Mouse (Mus musculus) urinary bladder, postnatal 4 days (tissue): Measurements from ENCODE around the gene Gjd3.

Experiments
- DNase-seq, 2 experiments: peaks; one replicate each; pipeline ENCODE4 v3.0.0; 2021 to 2022; ENCODE audit warnings: low spot score in 2 of 2

Gjd3 gene

GRCm38 (mm10) chr11:98963191-98964021, 19.4 kb downstream of the Gjd3 start:
- DNase-seq: peak; percentile 89 to 91

- DNase-seq: no peak
Observed at GRCm38 (mm10) chr11:98962421-98963095, 20.3 kb downstream of the Gjd3 start.

DNA sequence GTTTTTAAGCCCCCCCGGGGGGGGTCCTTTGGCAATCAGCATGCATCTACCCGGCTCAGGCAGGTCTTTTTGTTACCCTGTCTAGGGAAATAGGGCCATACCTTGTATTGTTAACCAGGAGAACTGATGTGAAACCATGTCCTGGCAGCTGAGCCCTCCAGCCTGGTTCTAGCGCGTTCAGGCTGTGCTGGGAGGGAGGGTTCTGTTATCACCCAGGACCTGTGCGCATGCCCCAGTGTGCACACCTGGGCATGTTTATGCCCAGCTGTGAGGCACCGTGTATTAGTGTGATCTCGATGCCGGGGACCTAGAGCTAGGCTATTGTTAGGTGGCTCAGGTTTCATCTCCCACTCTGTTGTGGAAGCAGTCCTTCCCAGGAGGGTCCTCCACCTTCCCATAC, 21.1 kb downstream of the Gjd3 start:
- DNase-seq: no peak

DNA sequence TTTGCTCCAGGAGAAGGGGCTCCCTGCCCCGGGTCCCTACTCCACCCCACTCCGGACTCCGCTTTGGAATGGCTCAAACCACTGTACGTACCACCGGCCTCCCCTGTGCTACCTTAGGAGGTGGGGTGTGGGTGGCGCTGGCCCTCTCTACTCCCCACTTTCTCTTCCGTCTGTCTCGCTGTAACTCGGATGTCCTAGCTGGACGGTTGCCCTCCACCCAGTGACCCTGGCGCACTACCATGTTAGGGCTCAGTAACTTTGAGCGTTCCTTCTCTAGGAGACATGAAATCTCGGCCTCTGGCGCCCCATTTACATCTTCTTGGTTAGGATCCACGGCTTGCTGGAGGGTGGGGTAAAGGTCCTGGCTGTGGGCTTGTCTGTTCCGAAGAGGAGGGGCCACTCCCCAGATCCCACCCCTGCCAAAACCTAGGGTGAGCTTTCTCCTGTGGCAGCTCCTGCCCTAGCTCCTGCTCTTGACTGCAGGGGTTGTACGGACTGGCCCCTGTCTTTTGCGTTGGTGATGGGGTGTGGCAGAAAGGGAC, 21.7 kb downstream of the Gjd3 start:
- DNase-seq: peak in 1 of 2 experiments; percentile 35

GRCm38 (mm10) chr11:98960313-98960906, 22.4 kb downstream of the Gjd3 start:
- DNase-seq: peak; percentile 82 to 88

DNA sequence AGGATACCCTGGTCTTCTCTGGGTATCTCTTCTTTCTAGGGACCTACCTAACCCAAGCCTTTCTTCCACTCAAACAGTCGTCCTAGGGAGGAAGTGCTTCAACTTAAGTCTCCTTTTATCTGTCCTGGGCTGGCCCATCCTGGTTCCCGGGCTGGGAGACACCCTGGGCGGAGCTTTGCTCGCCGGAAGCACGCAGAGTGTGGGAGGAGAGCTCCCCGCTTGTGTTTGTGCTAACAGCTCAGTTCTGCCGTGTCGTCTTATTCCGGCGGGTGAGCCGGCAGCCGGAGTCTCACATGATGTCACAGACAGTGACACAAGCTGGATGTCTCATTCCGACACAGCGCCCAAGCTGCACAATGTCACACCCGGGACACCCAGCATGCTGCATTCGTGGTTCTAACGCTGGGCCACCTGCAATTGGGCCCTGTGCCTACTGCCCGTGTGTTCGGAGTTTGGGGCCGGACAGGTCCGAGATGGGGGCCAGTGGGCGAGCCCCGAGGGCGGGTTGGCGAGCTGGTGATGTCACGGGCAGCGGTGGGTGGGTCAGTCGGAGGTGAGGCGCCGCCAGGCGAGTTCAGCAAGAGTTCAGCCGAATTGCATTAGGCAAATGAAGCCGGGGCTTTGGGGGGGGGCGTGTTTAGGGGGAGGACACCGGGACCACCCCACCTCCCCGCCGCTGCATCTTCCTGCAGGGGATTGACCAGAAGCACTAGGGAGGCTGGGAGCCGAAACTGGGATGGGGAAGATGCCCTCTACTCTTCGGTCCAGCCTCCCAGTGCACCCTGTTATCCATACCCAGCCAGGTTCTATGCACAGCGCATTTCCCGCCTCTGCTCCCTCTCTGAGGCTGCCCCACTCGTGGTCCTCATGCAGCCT, 23.1 kb downstream of the Gjd3 start:
- DNase-seq: peak; percentile 78 to 84

DNA sequence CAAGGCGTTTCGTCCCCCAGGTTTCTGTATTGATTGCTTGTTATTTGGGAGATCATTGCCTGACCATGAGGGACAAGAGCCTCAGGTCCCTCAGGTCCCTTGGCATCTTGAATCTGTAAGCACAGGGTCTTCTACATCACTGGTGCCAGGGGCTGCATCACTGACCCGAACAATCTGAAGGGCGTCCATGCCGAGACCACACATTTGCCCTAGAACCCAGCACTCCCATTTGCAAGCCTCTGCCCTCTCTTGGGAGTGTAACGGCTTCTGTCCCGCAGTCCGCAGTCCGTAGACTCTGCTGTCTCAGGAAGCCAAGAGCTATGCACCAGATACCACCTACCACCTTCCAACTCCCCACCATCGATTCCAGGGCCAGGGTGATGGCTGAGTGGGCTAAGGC, 26.5 kb downstream of the Gjd3 start:
- DNase-seq: no peak

- DNase-seq: no peak
Observed at GRCm38 (mm10) chr11:98955707-98956235, 27.0 kb downstream of the Gjd3 start.

DNA sequence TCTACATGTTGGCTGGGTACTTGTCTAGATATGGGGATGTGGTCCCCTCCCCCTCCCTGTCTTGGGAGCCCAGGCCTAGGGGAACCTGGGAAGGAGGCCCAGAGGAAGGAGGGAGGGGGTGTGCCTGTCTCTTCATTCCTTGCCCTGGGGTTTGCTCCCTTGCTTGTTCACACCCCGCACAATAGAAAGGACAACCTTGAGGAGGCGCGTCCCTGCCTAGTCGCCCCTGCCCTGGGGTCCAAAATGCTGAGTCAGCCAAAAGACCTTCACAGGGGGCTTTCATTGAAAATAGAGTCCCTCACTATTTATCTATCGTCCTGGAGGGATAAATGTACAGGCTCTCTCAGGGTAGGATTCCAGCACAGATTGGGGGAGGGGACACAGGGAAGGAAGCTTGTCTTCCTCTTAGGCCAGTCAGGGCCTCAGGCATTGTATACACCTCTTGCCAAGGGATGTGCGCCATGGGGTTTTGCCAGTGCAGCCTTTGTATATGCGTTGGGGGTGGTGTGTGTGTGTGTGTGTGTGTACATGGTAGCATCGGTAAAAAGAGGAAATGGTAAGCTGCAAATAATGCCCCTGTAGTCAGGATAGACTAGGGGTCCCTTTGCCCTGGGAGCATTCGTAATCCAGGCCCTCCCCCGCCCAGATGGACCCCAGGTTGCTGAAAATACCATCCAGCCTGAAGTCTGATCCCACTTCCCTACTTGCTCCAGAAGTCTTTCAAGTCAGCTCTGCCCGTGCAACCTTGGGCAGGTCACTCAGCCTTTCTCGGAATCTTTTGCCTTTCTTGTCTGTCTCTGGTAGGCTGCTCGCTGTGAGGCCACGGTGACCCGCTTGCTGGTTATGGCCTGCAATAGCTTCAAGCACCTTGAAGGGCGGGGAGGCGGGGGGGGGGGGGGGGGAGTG, 27.8 kb downstream of the Gjd3 start:
- DNase-seq: no peak

GRCm38 (mm10) chr11:98954373-98954772, 28.4 kb downstream of the Gjd3 start:
- peak; percentile 84 to 86 for DNase-seq

DNA sequence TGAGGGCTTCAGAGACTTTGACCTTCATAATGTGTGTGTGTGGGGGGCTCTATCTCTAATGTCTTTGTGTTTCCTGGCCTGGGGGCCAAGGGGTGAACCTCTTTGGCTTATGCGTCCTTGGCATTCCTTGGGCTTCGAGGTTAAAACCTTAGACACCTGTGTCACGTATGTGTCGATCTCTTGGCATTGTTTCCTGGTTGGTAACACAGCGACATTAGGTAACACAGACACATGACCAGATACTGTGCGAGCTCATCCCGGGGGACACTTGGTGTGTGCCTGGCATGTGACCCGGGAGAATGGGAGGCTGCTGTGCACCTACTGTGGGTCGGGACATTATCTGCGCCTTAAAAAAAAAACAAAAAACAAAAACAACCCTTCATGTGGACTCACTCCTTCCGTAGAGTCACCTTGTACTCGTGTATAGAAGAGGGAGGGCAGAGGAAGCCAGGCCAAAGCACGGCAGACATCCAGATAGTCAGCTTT, 28.9 kb downstream of the Gjd3 start:
- no peak for DNase-seq

DNA sequence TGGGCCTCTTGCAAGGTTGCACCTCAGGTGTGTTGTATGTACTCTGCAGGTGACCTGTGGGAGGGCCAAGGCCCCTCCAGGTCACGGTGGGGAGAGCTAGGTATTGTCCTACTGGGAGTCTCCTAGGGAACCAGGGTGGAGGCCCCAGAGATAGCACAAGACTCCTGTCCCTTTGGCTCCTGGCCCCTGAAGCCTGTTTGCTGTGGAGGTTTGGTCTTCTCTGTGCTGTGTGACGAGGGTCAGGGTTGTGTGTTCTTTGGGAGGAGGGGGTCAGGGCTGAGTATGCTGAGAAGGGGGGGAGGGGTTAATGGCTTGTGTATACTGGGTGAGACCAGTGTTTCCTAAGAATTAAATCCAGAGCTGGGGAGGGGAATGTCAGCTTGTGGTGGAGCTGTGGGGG, 29.5 kb downstream of the Gjd3 start:
- DNase-seq: no peak

DNA sequence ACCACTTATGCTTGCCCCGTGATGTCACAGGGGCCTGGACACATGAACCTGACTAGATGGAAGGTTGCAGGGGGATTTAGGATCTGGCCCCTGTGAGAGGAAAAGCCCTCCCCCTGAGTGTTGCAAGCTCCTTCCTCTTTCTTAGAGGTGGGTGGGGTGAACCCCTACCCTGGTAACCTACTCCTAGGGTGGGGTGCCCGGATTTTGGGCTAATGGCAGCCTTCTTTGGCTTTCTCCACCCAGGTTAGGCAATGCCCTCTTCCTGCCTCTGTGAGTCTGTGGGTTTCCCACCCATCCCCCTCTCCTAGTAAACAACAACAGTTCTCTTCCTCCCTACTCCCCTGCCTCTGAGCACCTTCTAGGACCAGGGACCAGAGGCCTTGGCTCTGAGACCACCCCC, 30.1 kb downstream of the Gjd3 start:
- DNase-seq: no peak

DNA sequence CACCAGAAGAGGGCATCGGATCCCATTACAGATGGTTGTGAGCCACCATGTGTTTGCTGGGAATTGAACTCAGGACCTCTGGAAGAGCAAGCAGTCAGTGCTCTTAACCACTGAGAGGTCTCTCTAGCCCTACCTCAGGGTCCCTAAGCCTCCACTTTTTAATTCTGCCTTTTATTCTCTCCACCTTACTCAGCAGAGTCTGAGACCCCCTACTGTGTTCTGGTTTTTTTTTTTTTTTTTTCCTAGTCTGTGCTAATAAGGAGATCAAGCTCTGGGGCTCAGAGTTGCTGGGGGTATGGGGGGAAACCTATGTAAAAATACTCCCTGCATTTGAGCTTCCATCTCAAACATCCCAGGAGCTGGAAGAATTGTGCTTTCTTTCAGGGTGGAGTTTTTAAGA, 30.7 kb downstream of the Gjd3 start:
- no peak for DNase-seq

- DNase-seq: peak; percentile 85 to 90
Observed at GRCm38 (mm10) chr11:98951026-98951906, 31.6 kb downstream of the Gjd3 start.

GRCm38 (mm10) chr11:98950484-98950883, 32.3 kb downstream of the Gjd3 start:
- no peak for DNase-seq

GRCm38 (mm10) chr11:98949958-98950460, 32.8 kb downstream of the Gjd3 start:
- DNase-seq: no peak

- no peak for DNase-seq
Observed at GRCm38 (mm10) chr11:98949242-98949957, 33.4 kb downstream of the Gjd3 start.
